Mouse (Mus musculus) T-helper 17 cell (primary cell): ENCODE measurements around the gene Ppm1l.

Source experiments
- in situ Hi-C, 2 experiments: fragments of 300-600 bp; cut with MboI, MseI; formaldehyde crosslinking; loops; 1 replicate in 1 of 2; 2 replicates in 1 of 2; pipeline ENCODE4 v1.15.1; 2025; ENCODE audit warnings: high pct_unique_total_duplicates in 2 of 2

Gene Ppm1l

DNA sequence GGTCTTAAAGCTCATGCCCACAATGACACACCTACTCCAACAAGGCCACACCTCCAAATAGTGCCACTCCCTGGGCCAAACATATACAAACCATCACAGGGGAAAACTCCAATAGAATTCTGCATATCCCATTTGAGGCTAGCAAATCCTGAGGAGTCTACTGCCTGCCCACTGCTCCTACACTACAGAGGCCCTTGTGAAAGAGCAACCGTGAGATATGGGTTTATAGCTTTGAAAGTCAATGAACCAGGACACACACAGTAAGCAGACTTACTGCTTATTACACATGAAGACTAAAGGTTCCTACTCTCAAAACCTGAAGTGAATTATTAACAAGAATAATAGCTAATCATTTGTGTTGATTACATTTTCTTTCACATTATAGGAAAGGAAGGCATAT is 267.1 kb downstream of the Ppm1l start:
- in situ Hi-C loops, result no loop called here

DNA sequence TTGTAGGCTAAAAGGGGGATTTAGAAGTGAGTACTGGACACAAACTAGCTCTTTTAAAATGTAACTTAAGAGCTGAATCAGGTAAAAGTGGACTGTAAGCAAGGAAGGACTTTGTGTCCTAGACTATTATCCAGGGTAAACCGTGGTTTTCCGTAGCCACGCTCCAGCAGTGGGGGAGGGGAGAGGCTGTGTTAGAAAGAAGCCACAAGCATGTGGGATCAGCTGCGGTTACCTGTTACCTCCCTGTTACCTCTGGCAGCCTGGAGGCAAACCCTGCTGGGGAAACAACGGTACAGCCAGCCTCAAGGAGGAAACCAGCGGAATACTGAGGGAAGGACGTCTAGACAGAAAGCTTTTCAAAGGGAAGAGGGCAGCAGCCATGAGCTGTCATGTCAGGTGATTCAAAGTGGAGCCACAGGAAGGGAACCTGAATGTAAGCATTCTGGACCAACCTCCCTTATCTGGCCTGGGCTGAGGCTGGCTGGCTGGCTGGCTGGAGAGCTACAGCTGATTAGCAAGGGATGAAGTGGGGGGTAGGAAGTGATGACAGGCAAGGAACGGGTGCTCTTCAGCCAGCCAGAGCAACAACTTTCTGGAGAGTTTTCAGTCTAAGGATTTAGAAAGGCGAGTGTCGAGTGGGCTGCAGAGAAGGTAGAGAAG is 271.6 kb downstream of the Ppm1l start:
- in situ Hi-C loops, result no loop called here

DNA sequence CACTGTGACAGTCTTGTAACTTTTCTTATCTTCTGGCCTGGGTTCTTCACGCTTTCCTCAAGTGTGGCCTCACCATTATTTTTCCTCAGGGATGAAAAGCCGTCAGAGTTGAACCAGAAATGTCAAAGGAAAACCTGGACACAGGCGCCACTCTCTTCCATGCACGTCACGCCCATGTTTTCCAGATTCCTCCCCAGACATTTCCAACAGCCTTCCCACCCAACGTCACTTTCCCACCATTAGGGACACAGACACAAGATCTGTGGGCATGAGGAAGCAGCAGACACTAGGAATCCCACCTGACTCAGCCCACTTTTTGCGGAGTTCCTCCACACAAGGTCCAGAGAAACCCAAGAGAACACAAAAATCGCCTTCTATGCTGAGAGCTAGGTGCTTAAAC is 276.8 kb downstream of the Ppm1l start:
- in situ Hi-C loops, result no loop called here

DNA sequence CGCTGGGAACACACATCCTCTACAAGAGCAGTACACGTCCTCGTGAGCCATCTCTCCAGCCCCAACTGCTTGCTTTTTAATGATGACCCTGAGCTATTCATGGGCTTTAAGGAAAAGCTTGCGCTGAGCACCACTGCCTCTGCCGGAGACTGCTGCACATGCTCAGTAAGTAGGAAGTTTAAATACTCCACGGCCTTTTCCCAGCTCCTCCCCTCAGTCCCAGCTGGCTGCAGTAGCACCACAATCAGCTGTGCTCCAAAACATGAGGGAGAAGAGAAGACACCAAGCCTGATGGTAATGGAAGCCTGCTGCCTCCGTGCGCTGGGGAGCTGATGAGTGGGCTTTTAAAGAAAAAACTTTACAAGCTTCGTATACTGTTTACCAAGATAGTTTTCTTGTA is 277.4 kb downstream of the Ppm1l start:
- in situ Hi-C loops, result no loop called here

DNA sequence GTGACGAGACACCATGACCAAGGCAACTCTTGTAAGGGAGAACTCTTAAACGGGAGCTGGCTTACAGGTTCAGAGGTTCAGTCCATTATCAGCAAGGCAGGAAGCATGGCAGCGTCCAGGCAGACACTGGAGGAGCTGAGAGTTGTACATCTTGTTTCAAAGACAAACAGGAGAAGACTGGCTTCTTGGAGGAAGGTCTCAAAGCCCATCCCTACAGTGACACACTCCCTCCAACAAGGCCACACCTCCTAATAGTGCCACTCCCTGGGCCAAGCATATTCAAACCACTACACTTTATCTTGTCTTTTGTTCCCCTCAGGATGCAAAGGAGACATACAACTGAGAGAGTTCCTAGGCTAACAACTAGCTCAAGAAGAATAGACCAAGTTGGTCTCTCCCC is 279.5 kb downstream of the Ppm1l start:
- in situ Hi-C loops, result no loop called here

DNA sequence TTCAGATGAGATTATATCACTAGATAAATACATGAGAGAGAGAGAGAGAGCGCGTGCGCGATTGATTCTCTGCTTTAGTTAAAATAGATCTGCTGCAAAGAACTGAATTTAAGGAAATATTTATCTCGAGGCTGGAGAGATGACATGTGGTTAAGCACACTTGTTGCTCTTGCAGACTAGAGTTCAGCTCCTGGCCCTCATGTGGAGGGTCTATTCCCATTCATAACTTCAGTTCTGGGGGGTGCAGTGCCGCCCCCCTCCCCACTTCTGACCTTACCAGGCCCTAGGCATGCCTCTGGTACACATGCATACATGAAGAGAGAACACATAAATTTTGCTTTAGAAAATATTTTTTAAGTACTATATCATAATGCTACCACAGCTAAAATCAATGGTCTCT is 280.6 kb downstream of the Ppm1l start:
- in situ Hi-C loops, result no loop called here

DNA sequence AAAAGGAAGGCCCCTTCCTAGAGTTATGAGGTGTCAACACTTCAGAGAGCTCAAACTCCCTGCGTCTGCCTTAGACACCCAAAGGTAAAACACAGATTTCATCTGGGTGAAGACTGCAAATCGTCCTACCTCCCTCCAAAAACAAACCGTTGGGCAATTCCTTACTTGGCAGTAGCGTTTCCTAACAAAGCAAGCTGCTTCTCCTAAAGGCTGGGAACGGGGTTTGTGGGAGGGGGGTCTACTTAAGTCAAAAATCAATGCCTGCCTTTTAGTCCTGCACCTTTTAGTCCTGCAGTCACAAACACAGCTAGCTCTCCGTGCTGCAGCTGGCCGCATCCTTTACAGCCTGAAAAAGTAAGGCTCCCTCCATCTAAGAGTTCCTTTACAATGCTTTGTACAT is 281.2 kb downstream of the Ppm1l start:
- in situ Hi-C loops, result no loop called here

DNA sequence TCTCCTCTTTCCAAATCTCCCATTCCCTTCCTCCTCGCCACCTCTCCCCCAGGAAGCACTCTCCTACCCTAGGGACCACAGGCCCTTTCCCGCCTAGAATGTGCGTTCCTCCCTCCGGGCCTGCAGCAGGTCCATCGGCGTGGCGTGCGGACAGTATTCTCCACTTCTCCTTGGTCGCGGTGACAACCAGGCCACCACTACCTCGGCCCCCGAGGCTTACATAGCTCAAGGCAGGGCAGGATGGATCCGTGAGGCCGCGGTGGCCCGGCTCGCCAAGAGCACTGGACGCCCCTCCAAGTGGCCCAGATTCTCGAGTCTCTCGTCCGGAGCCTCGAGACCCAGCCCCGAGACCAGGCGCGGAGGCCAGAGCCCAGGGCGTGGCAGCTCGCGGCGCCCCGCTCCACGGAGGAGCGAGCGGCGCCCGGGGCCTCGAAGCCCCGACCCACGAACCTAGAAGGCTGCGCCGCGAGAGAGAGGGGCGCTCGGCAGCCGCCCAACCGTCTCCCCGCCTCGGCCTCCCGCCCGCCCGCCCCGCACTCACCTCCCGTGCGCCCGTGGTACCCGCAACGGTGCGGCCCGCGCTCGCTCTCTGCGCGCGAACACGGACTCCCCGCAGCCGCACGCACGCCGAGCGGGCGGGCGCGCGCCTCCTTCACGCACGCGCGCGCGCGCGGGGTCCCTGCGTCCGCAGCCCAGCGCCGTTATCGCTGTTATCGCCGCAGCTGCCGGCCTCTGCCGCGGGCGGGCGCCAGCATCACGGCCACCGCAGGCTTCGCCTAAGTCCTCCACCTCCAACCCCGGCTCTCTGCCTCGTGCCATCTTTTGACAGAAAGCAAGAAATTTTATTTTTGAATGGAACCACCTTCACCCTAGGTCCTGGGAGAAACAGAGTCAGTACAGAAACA is 281.9 kb downstream of the Ppm1l start, which contains the start of gene B3galnt1:
TSS of gene B3galnt1 (minus strand) at position 700 of the 905 bp plus-strand sequence.
- in situ Hi-C loops, result no loop called here

DNA sequence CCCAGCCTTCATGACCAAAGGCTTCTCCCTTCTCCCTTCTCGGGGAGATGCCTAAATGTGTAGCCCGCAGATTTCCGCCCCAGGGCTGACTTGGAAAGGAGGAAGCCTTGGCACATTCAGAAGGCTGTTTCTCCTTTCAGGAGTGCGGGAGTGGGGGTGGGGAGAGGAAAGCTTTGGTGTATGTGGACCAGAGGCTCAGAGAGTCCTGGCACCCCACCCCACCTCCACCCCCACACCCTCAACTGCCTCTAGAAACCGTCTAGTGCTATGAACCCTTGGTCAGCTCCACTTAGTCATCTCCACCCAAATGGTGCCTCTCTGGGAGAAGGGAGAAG is 282.5 kb downstream of the Ppm1l start:
- in situ Hi-C loops, result no loop called here

DNA sequence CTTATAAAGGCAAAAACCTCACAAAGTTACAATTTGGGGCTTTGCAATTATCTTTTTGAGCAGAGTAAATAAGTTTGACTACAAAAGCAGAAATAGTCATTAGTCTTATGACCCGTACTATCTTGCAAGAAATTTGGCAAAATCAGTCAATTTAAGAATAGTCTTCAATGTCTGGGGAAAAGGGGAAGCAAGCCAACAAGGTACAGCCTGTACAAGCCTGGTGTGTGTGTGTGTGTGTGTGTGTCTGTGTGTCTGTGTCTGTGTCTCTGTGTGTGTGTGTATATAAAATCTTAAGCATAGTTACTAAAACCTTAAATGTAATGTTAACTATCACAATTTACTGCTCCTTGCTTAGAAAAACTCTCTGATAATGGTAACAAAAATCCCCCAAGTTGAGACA is 290.3 kb downstream of the Ppm1l start:
- in situ Hi-C loops, result no loop called here

DNA sequence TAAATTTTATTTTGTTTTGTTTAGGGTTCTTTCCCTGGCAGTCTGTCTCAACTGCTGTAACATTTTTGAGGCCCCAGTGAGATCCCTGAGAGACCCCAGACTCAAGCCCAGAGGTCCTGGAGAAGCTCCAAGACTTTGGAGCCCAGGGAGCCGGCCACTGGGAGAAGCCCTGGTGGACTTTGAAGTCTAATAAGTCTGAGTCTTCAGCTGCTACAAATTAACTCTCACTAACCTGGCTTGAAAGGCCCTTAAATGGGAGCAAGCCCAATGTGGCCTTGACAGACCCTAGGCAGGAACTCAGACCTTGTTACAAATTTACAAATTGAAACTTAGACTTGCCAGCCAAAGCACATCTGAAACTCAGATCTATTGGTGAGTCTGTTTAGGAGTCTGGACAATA is 290.8 kb downstream of the Ppm1l start:
- in situ Hi-C loops, result no loop called here

DNA sequence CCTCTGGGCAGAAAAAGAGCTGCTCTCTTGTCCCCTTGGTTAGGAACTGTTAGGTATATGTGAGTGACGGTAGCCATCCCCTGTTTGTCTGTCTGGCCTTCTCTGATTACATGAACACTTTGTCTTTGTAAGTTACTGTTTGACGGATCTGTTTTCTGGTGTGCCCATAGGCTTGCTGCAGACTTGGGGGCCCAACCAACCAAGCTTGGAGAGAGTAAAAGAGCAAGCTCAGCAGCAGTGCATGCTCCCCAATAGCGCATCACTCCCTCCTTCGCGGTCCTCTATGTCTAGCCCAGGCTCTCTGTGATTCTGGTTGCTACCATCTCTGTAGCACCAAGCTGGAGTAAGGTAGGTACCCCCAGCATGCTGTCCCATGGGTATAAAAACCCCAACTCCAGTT is 291.2 kb downstream of the Ppm1l start:
- in situ Hi-C loops, result no loop called here
